Mouse (Mus musculus): ENCODE results near the gene Pitx1.

Pitx1 gene

DNA sequence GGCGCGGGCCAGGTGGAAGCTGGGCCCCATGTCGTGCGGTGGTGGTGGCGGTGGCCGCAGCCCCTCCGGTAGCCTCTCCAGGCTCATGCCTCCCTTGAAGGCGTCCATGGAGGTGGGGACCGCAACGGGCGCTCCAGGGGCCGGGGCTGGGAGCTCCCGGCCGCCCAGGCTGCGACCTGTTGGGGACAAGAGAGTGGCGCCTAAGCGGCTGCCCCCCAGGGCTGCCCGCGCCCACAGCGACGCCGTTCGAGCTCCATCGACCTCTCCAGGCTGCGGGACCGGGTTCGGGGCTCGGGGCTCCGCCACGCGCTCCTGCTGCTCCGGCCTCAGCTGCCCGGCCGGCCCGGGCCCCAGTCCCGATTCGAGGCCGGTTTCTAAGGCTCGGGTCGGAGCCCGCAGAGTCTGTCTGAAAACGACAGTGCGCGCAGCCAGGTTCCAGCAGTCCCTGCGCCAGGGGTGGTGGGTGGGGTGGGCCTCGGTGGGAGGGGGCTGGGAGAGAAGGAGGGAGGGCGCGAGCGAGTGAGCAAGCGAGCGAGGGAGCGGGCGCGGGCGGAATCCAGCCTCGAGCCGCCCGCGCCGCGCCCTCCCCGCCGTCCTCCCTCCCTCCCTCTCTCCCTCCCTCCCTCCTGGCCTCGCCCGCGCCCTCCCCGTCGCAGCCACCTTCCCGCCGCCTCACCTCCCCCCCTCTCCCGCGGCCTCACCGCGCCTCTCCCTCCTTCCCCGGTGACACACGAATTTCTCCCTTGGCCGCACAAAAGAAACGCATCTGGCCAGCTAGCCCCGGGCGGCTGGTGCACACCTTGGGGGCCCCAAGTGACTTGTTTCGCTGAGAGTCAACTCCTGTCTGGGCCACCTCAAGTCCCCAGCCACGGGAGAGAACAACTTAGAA lies 4.9 kb downstream of the Pitx1 start:
- DNase-seq (ENCODE audit: low read depth, low spot score): no peak

DNA sequence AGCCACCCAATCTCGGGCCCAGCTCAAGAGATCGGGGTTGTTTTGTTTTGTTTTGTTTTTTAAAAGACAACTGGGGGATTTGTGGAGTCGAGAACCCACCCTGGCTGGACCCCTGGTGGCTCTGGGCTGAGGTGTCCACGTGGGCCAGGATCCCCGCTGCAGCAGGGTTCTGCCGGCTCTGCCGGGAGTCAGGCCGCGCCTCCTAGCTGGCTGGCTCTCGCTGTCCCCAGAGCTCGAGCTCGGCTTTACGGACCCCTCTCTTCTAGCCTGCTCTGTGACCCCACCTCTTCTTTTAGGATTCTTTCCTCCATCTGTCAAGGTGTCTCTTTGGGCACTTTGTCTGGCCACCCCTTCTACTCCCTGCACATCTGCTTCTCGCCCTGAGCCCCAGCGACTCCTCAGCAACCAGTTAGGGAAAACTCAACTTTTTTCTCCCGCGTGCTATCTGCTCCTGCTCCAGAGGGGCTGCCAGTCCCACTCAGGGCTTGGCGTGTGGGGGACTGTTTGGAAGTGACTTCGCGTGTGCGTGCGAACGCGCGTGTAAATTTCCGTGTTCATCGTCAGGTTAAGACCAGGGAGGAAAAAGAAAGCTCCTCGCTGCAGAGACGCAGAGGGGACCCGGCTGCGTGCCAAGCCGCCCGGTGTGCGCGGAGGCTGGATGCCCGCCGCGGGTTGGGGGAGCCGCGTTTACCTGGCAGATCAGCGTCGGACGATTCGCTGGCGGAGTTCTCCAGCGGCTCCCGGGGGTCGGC lies 5.7 kb downstream of the Pitx1 start:
- DNase-seq (ENCODE audit: low read depth, low spot score): no peak

DNA sequence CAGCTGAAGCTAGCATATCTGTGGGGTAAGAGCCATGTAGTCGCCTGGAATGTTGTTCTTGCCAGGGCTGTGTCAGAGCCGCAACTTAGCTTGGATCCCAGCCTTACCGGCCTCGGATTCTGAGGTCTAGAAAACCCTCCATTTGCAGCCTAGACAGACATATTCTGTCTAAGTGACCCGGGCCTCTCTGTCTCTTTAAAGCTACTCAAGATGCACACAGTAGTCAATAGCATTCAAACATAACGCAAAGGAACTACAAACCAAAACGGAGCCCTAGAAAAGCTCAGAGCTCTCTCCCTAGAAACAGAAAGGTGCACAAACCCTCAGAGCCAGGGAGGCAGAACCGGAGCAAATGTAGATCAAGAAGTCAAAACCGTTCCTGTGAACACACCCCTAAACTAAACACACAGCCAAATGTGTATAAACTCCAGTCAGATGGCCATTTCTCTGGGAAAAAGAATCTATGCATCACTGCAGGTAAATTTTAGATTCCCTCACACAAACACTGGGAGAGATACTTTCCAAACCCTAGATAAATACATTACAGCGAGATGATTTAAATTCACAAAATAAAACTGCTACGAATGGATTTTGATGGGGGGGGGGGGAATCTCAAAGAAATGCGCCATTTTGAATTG lies 6.9 kb downstream of the Pitx1 start:
- no peak for DNase-seq (ENCODE audit: low read depth, low spot score)

DNA sequence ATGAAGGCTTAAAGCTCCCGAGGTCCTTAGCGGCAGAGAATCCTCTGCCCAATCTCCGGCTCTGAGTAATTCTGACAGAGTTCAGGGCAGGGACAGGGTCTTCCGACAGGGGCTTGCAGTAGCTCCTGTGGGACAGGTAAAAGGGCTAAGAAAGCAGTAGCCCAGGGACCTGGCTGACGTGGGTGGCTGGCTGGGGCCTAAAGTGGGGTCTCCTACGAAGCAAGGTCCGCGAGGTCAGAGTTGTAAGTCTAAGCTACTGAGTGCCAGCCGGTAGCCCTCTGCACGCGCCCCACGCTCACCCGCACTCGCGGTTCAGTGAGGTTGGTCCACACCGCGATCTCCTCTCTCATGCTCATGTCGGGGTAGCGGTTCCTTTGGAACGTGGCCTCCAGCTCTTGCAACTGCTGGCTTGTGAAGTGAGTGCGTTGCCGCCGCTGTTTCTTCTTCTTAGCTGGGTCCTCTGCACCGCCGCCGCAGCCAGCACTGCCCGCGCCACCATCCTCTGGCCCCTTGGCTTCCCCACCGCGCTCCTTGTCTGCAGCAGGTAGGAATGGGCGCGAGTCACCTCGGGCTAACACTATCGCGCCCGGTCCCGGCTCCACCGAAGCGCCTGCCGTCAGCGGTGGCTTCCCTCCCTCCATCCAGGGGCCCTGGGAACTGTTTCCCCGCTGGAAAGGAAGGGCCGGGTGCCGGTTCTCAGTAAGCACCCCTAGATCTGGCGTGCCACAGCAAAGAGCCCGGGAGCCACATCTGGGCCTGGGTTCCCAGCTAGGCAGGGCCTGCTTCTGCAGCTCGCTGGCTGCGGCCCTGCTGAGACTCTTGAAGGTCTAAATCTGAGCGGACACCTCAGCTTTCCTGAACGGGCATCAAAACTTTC lies 7.6 kb downstream of the Pitx1 start:
- DNase-seq (ENCODE audit: low read depth, low spot score): no peak

DNA sequence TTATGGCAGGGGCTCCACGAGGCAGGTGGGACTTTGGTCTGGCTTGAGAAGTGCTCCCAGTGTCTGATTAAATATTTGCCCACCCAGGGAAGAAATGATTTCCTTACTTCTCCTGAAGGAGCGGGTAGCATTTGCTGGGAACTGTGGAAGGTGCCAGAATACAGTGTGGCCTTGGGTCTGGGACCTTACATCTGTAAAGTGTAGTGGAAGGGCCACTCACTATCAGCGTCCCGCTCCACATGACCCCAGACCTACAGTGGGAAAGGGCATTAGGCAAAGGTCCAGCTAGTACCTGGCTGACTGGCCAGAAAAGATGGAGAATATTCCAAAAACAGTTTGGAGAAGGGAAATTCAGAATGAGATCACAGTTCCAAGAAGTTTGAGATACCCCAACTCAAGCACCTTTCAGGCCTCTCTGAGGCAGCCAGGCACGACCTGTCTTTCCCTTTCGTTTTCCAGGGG lies 8.3 kb downstream of the Pitx1 start:
- no peak for DNase-seq (ENCODE audit: low read depth, low spot score)

DNA sequence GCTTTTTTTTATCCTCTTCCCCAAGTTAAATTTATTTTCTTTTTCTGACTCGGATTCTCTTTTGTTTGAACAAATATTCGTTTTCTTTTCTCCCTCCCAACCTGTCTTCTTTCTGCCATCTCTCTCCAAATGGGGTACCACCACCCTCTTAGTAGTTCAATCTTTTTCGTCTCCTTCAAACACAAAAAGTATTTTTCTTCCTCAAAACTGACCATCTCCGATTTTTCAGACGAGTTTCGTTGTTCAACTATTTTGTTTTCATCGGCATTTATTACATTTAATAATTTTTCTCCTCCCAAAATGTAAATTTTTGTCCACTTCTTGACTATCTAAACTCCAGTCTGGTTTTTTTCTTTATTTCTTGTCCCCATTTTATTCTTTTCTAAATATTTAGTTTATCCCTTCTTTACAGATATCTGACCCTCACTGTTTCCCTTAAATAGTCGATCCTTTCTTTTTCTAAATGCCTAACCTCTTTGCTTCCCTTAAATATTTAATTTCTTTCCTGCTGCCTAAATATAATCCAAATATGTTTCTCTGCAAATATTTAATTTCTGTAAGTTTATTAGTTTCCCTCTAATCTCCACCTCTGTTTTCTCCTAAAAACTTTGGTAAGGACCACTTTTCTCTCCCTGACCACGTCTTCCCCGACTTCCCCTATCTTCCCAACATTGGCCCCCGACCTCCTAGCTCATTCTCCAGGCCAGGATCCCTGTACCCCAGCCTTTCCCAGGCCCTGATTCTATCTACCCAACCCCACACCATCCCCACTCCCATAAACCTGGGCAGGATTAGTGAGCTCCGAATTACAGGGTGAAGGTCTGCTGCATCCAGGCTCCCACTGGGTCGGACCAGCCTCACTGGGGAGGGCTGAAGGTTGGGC lies 9.0 kb downstream of the Pitx1 start:
- DNase-seq (ENCODE audit: low read depth, low spot score): no peak

DNA sequence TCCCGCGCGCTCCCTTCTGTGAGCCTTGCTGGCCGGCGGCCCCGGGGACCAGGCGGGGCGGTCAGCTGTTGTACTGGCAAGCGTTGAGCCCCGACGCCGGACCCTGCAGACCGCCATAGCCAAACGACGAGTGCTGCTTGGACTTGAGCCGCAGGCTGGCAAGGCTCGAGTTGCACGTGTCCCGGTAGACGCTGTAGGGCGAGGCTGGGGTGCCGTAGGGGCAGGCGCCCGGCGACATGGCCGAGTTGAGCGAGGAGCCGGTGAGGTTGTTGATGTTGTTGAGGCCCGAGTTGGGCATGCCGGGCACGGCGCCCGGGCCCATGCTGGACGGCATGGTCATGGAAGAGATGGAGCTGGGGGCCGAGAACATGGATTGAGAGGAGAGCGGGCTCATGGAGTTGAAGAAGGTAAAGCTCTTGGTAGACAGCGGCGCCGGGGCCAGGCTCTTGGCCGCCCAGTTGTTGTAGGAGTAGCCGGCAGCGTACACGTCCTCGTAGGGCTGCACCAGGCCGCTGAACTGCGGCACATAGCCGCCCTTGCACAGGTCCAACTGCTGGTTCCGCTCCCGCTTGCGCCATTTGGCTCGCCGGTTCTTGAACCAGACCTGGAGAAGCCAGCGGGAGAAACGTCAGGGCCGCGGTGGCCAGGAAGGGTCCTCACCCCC lies 9.9 kb downstream of the Pitx1 start:
- no peak for DNase-seq (ENCODE audit: low read depth, low spot score)

DNA sequence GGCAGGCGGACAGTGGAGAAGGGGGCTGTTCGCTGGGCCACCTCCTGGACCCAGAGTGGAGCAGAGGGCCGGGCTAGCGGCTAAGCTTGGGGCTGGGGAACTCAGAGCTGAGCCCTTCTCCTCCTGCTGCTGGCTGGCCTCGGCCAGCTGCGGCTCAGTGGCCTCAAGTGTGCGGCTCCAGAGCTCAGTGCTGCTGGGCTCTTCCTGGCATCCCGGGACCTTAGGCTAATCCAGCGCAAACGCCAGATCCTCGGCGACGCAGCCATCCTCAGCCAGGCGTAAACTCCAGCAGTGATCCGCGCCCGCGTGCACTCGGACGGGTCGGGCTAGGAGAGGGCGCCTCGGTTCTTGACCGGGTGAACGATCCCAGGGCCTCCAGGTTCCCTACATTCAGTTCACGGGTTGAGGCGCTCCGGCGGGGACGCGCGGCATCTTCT lies 10.7 kb downstream of the Pitx1 start:
- DNase-seq (ENCODE audit: low read depth, low spot score): no peak

DNA sequence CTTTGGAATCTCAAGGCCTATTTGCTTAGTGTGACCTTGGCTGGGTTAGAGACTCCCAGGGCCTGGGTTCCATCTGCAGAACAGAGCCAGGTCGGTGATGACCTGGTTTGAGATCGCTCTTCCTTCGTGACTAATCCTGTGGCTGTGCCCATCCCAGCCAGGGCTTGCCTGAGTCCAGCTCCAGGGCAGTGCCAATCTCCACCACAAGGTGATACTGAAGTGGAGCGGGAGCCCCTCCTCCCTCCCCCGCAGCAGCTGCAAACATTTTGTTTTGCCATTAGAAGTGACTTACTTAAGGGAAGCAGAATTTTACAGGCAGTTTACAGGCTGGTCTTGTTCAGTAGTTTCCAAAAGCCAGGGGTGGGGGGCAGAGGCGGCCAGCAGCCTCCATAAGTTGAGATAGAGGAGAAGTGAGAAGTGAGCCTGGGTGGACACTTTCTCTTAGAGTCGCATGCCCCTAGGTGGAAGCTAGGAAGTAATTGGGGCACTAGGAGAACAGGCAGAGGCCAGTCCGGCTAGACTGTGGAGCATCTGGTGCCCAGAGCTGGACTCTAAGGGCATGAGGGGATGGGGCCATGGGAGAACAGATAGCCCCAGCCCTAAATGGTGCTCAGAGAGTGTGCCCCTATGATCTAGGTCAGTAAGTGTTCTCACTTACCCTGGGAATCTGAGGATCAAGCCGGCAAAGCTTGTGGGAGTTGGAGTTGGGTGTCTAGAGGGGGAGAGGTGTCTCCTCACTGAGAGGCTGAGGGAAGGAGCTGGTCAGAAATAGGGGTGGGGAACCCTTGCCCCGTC lies 11.6 kb downstream of the Pitx1 start:
- no peak for DNase-seq (ENCODE audit: low read depth, low spot score)

DNA sequence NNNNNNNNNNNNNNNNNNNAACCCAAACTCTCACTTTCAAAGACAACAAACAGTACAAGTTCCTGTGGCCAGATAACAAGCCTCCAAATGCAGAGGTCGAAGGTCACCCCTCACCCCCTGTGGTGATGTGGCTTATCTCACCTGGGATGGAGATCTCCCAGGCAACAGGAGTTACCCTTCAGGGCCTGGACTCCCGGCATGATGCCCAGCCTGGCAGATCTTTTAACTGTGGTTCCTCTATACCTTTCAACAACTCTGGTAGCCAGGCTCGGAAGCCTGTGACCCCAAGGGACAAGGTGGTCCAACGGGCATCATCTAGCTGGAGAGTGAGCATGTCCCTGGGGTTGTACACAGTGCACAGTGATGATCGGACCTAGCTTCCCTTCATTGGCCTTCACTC lies 13.5 kb downstream of the Pitx1 start:
- DNase-seq (ENCODE audit: low read depth, low spot score): no peak

DNA sequence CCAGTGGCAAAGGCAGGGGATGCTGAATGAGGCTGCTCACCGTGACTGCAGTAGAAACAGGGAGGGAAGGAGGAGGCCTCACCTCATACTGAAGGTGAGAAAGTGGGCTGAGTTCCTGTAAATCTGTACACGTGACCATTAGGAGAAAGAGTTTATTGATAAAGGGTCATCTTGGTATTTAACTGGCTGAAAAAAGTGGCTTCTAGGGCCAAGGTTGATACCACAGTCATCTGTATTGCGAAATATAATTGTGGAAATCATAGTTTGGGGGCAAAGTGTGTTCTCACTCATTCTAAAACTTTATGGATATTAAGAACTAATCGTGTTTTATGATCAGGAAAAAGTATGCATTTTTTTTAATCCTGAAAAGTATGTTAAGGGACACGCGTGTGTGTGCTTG lies 21.2 kb downstream of the Pitx1 start:
- no peak for DNase-seq (ENCODE audit: low read depth, low spot score)

DNA sequence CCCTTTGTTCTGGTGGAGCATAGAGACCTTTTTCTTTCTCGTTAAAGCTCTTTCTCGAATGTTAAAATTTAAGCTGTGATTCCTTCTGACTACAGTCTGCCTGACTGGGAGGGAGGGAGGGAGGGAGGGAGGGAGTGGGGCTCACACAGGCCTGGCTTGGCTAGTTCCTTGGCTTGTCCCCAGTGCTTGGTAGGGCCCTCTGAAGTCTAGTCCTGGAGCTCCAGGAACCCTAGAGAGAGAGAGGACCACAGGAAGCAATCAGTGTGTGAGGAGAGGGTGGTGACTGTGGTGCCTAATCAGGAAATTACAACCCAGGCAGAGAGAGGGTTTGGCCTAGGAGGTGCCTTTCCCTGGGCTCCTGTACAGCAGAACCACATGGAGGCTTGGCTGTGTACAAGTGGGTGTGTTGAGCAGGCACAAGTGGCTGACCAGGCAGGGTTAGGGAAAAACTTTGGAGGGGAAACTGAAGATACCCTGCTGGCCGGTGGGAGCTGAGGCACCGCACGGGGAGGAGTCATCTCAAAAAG lies 22.4 kb downstream of the Pitx1 start:
- DNase-seq (ENCODE audit: low read depth, low spot score): no peak

DNA sequence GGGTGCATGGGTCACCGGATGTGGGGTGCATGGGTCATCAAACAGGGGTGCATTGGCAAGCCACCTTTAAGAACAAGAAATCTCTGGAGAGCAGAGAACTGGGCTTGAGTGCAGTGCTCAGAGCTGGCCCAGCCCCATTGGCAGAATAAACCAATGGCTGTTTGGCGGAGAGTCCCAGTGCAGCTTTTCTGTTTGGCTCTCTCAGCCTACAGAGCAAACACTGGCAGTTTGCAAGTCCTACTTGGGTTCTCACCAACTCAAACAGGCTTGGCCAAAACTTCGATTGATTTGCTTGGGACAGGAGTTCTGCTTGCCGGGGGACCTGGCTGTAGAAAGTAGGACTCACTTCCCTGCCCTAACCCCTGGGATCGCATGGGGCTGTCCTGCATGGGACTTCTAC lies 25.0 kb downstream of the Pitx1 start:
- DNase-seq (ENCODE audit: low read depth, low spot score): peak; percentile 30

DNA sequence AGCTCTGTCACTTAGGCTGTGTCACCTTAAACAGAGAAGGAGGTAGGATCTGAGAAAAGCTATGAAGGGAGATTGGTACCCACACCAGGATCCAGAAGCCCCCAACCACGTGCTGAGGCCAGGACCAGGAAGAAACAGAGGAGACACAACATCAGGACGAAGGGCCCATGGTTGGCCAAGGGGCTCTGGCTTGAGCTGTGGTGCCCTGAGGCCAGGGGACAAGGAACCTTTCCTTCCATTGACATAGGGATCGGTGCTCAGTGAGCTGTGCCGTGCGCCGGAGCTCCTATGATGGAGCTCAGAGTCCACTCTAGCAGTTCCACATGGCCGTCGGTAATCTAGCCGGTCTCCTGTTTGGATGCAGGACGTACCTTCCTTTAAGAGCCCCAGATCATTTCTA lies 26.3 kb downstream of the Pitx1 start:
- DNase-seq (ENCODE audit: low read depth, low spot score): no peak

DNA sequence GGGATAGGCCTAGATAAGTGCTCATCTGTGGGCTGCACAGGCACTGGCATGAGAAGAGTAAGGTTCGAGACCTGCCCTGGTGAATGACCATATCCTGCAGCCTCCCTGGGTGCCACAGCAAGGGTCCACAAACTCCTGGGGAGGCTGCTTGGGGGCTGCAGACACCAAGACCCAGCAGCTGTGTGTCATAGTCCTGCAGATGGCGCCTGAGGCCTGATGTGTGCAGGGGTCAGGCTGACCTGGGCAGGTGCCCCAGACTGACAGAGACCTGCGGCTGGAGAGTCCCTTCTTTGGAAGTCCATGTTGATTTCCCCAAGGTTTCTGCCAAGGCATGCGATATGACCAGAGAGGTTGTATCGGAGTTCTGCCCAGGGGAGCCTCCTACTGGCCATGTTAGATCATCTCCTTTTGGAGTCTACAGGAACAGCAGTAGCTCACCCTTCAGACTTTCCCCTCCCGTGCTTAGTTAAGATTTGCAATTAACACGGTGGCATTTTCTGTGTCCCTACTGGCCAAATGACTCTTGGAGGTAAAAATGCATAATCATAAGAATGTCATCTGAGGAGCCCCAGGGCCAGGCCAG lies 26.9 kb downstream of the Pitx1 start:
- no peak for DNase-seq (ENCODE audit: low read depth, low spot score)

DNA sequence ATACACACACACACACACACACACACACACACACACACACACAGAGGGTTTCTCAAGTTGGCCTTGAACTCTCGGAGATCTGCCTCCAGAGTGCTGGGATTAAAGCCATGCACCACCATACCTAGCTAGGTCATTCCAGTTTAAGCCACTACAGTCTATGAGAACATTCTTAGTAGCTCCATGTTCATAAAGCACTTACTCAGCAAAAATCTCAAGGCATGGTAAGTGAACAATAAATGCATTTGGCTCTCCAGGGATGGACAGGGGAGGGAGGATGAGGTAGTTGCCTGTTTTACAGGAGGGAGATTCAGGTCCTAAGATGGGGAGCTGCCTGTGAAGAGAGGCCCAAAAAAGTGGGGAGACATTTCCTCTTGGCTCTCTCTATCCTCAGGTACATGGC lies 32.0 kb downstream of the Pitx1 start:
- no peak for DNase-seq (ENCODE audit: low read depth, low spot score)

DNA sequence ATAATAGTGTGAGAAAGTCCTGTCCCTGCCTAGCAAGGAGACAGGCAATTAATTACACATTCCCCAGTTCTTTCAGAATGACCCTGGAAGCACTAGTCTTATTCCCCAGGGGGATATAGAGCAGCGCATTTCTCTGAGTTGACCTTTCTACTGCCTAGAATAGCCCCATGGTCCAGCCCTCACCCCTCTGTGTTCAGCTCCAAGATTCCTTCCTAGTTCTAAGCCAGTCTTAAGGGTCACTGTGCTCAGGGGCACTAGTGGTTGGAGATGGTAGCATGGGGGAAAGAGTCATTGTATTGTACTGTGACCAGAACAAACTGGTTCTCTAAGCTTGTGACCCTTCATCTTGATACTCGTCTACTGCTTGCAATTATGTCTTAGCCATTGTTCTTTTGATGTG lies 34.7 kb downstream of the Pitx1 start:
- no peak for DNase-seq (ENCODE audit: low read depth, low spot score)

DNA sequence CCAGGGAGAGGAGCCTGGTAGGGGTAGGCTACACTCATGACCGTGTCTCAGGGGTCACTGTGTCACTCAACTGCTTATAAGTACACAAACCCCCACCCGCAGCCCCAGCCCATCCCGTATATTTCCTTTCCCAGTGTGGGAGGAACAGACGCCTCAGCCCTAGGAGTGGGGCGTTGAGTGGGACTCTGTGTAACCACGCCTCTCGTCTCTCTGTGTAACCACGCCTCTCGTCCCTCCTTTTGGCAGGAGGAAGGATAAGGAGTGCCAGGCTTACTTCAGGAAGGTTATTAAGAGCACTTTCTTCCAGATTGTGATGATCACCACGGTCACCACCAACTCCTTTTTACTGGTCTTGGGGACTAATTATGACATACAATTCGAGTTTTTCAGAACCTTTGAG lies 49.9 kb downstream of the Pitx1 start:
- DNase-seq (ENCODE audit: low read depth, low spot score): no peak
